Comparison of ENCODE assay signal across 8 mouse cellular contexts in genomic region chr17:35710705-35711347, GRCm38 (mm10). TPM values are rescaled to one million over a fixed set of nuclear protein-coding genes. Genes with fewer than 3 reads are reported as not detected.
DNase-seq lines count a peak whose midpoint lies in the region; ATAC-seq lines count a peak whose summit lies in the region.

No protein-coding gene starts in this region.

- no peak overlapping the region for H3K4me2 ChIP-seq in neural tube, embryonic 11.5 days (ENCODE audit: low read depth)
- H3K4me2 ChIP-seq in neural tube, embryonic 15.5 days: no peak overlapping the region
- H3K4me2 ChIP-seq in embryonic facial prominence, embryonic 15.5 days (replicated peaks): no peak overlapping the region
- H3K4me2 ChIP-seq in stomach, embryonic 14.5 days (replicated peaks; ENCODE audit: low read depth, low read length): no peak overlapping the region

- H3K4me1 ChIP-seq in neural tube, embryonic 11.5 days (ENCODE audit: control insufficient read depth, insufficient read depth, low read length): no peaks in the 10 kb centered on the region
- 0 out of 2 replicates have a peak, but pooled peaks cover 5% of the 10 kb centered on the region for H3K4me1 ChIP-seq in neural tube, embryonic 15.5 days
- H3K4me1 ChIP-seq in embryonic facial prominence, embryonic 15.5 days: peaks cover 13% of the 10 kb centered on the region
- peaks cover 13% of the 10 kb centered on the region for H3K4me1 ChIP-seq in stomach, embryonic 14.5 days (ENCODE audit: control insufficient read depth, insufficient read depth, low read length)

- no peak for DNase-seq in neural tube, embryonic 11.5 days (ENCODE audit: low spot score)
- peak; percentile 93 for DNase-seq in kidney, adult 9 months
- no peak for DNase-seq in spleen, postnatal 36 days (ENCODE audit: low spot score in 2 of 2)
- DNase-seq in frontal cortex, postnatal 14 days (ENCODE audit: low spot score in 2 of 2): no peak
- no peak for DNase-seq in lung, postnatal 10 days

- no peak overlapping the region for H3K4me3 ChIP-seq in neural tube, embryonic 11.5 days (ENCODE audit: low read depth, low read length)
- no peak overlapping the region for H3K4me3 ChIP-seq in neural tube, embryonic 15.5 days (replicated peaks)
- H3K4me3 ChIP-seq in embryonic facial prominence, embryonic 15.5 days (replicated peaks): no peak overlapping the region
- H3K4me3 ChIP-seq in stomach, embryonic 14.5 days (ENCODE audit: low read depth, low read length): no peak overlapping the region

- H3K9me3 ChIP-seq in neural tube, embryonic 11.5 days (ENCODE audit: control insufficient read depth, low read length): no peaks in the 10 kb centered on the region
- no peaks in the 10 kb centered on the region for H3K9me3 ChIP-seq in neural tube, embryonic 15.5 days (replicated peaks)
- no peaks in the 10 kb centered on the region for H3K9me3 ChIP-seq in embryonic facial prominence, embryonic 15.5 days (replicated peaks)
- H3K9me3 ChIP-seq in stomach, embryonic 14.5 days (ENCODE audit: control insufficient read depth, low read depth, low read length): no peaks in the 10 kb centered on the region

- ATAC-seq in neural tube, embryonic 11.5 days (ENCODE audit: insufficient read depth, low FRiP score, low TSS enrichment): peak; percentile 38; the same call in 1 of the 2 replicates
- ATAC-seq in neural tube, embryonic 15.5 days (ENCODE audit: low FRiP score): no peak
- ATAC-seq in embryonic facial prominence, embryonic 15.5 days (ENCODE audit: insufficient number of reproducible peaks, low FRiP score, low TSS enrichment, low read depth): peak; percentile 48
- ATAC-seq in stomach, embryonic 14.5 days (ENCODE audit: insufficient number of reproducible peaks, insufficient read depth, low FRiP score, low read depth): peak; percentile 42; the same call in 1 of the 2 replicates

- no peak overlapping the region for H3K27ac ChIP-seq in neural tube, embryonic 11.5 days (ENCODE audit: low read depth, low read length)
- no peak overlapping the region for H3K27ac ChIP-seq in neural tube, embryonic 15.5 days (replicated peaks)
- peak overlapping the region; percentile 65 for H3K27ac ChIP-seq in embryonic facial prominence, embryonic 15.5 days (replicated peaks)
- peak overlapping the region; percentile 55; the same call in 1 of the 2 replicates for H3K27ac ChIP-seq in stomach, embryonic 14.5 days (ENCODE audit: low read length)

- WGBS in neural tube, embryonic 11.5 days: 51% methylated on average over 8 of the region's 8 CpGs
- 25% methylated on average over 8 of the region's 8 CpGs for WGBS in neural tube, embryonic 15.5 days
- WGBS in embryonic facial prominence, embryonic 15.5 days: 34% methylated on average over 8 of the region's 8 CpGs
- 33% methylated on average over 8 of the region's 8 CpGs for WGBS in stomach, embryonic 14.5 days

- no peaks in the 10 kb centered on the region for H3K27me3 ChIP-seq in neural tube, embryonic 11.5 days (ENCODE audit: control insufficient read depth, insufficient read depth, low read length)
- H3K27me3 ChIP-seq in neural tube, embryonic 15.5 days (replicated peaks): no peaks in the 10 kb centered on the region
- H3K27me3 ChIP-seq in embryonic facial prominence, embryonic 15.5 days: no peaks in the 10 kb centered on the region
- H3K27me3 ChIP-seq in stomach, embryonic 14.5 days (ENCODE audit: control insufficient read depth, insufficient read depth, low read length): no peaks in the 10 kb centered on the region

- no peaks in the 10 kb centered on the region for H3K36me3 ChIP-seq in neural tube, embryonic 11.5 days (ENCODE audit: control insufficient read depth, insufficient read depth, low read length)
- no peaks in the 10 kb centered on the region for H3K36me3 ChIP-seq in neural tube, embryonic 15.5 days
- no peaks in the 10 kb centered on the region for H3K36me3 ChIP-seq in embryonic facial prominence, embryonic 15.5 days
- no peaks in the 10 kb centered on the region for H3K36me3 ChIP-seq in stomach, embryonic 14.5 days (ENCODE audit: control insufficient read depth, insufficient read depth, low read length)

- no peak overlapping the region for H3K9ac ChIP-seq in neural tube, embryonic 11.5 days (ENCODE audit: low read length)
- H3K9ac ChIP-seq in neural tube, embryonic 15.5 days (replicated peaks): no peak overlapping the region
- H3K9ac ChIP-seq in embryonic facial prominence, embryonic 15.5 days: no peak overlapping the region
- no peak overlapping the region for H3K9ac ChIP-seq in stomach, embryonic 14.5 days (replicated peaks; ENCODE audit: low read depth, low read length)

RNA-seq across cellular contexts. Expression of gene Ddr1, which starts 6.4 kb away (rescaled TPM):
- 95.8 and 98.1 TPM in 2 replicates for polyA plus RNA-seq in neural tube, embryonic 11.5 days (2014; fragmentation: Nextera tagmentation; extraction: Ambion mirVana)
- 73.8 and 76.4 TPM in 2 replicates for polyA plus RNA-seq in neural tube, embryonic 15.5 days (2015; fragmentation: Nextera tagmentation; extraction: Ambion mirVana)
- 95.1 and 100 TPM in 2 replicates for polyA plus RNA-seq in embryonic facial prominence, embryonic 15.5 days (2015; fragmentation: Nextera tagmentation; extraction: Ambion mirVana)
- 50.4 and 50.6 TPM in 2 replicates for polyA plus RNA-seq in stomach, embryonic 14.5 days (2014; fragmentation: Nextera tagmentation; extraction: Ambion mirVana)

RNA-seq across cellular contexts. Expression of gene Gtf2h4, which starts 37.3 kb away (rescaled TPM):
- polyA plus RNA-seq in neural tube, embryonic 11.5 days (2014; fragmentation: Nextera tagmentation; extraction: Ambion mirVana): 42.9 and 46.1 TPM in 2 replicates
- polyA plus RNA-seq in neural tube, embryonic 15.5 days (2015; fragmentation: Nextera tagmentation; extraction: Ambion mirVana): 24.1 and 30.7 TPM in 2 replicates
- 35.4 and 39.5 TPM in 2 replicates for polyA plus RNA-seq in embryonic facial prominence, embryonic 15.5 days (2015; fragmentation: Nextera tagmentation; extraction: Ambion mirVana)
- 40.1 and 42.7 TPM in 2 replicates for polyA plus RNA-seq in stomach, embryonic 14.5 days (2014; fragmentation: Nextera tagmentation; extraction: Ambion mirVana)

RNA-seq across cellular contexts. Expression of gene Vars2, which starts 43.4 kb away (rescaled TPM):
- 13.1 and 15.0 TPM in 2 replicates for polyA plus RNA-seq in neural tube, embryonic 11.5 days (2014; fragmentation: Nextera tagmentation; extraction: Ambion mirVana)
- polyA plus RNA-seq in neural tube, embryonic 15.5 days (2015; fragmentation: Nextera tagmentation; extraction: Ambion mirVana): 12.8 and 17.9 TPM in 2 replicates
- polyA plus RNA-seq in embryonic facial prominence, embryonic 15.5 days (2015; fragmentation: Nextera tagmentation; extraction: Ambion mirVana): 16.6 and 19.0 TPM in 2 replicates
- 14.0 and 18.7 TPM in 2 replicates for polyA plus RNA-seq in stomach, embryonic 14.5 days (2014; fragmentation: Nextera tagmentation; extraction: Ambion mirVana)

Comparison
In these comparisons a context has a peak if more than half of its experiments do, and no peak if none do; other contexts are left out.
1. H3K27ac ChIP-seq: peak in embryonic facial prominence, embryonic 15.5 days (single experiment) and stomach, embryonic 14.5 days (single experiment); none in neural tube, embryonic 11.5 days (single experiment) and neural tube, embryonic 15.5 days (single experiment).